Mouse (Mus musculus) liver, embryonic 14.5 days (tissue): Measurements from ENCODE around the gene Trib3.

ENCODE experiments used
- CTCF ChIP-seq: IDR thresholded peaks from 2 replicates; pipeline ENCODE4 v1.5.1; 2016; ENCODE audit warnings: antibody characterized with exemption, low read depth, control low read depth
- EP300 ChIP-seq: IDR thresholded peaks from 2 replicates; pipeline ENCODE4 v1.6.1; 2016; ENCODE audit warnings: antibody characterized with exemption, low read depth

- TF ChIP-seq EP300 (no peak), CTCF (no peak)
Observed at GRCm38 (mm10) chr2:152321558-152321957, 22.3 kb downstream of the Trib3 start.
